Mouse (Mus musculus) left cerebral cortex, adult 9 months (tissue): Measurements from ENCODE around the gene Mapk8ip1.
"Not testable (repeated sequence)": the region's sequence is repeated elsewhere in the genome, so short reads cannot be mapped to it uniquely, and the experiment has no call there.

Experiments
- DNase-seq, 2 experiments: peaks; one replicate each; pipeline ENCODE4 v3.0.0; 2022; ENCODE audit warnings: low spot score in 2 of 2

The Mapk8ip1 gene

GRCm38 (mm10) chr2:92424462-92425308, 23.6 kb upstream of the Mapk8ip1 start:
- peak in 1 of 2 experiments; percentile 72 for DNase-seq

- DNase-seq, result peak; percentile 83 to 88
Measured at GRCm38 (mm10) chr2:92423702-92424461, 22.8 kb upstream of the Mapk8ip1 start.

- DNase-seq, result no peak
Measured at GRCm38 (mm10) chr2:92423156-92423555, 22.1 kb upstream of the Mapk8ip1 start.

GRCm38 (mm10) chr2:92422388-92423135, 21.5 kb upstream of the Mapk8ip1 start:
- DNase-seq, result no peak

- DNase-seq, result no peak
Measured at GRCm38 (mm10) chr2:92421723-92422387, 20.8 kb upstream of the Mapk8ip1 start.

- DNase-seq, result no peak
Measured at GRCm38 (mm10) chr2:92411705-92412104, 10.6 kb upstream of the Mapk8ip1 start.

GRCm38 (mm10) chr2:92408309-92409045, 7.4 kb upstream of the Mapk8ip1 start:
- no peak for DNase-seq

- DNase-seq, result no peak
Measured at GRCm38 (mm10) chr2:92405687-92406086, 4.6 kb upstream of the Mapk8ip1 start.

GRCm38 (mm10) chr2:92404737-92405136, 3.7 kb upstream of the Mapk8ip1 start:
- DNase-seq, result no peak

- DNase-seq, result no peak
Measured at GRCm38 (mm10) chr2:92403776-92404319, 2.8 kb upstream of the Mapk8ip1 start.

- DNase-seq, result no peak
Measured at GRCm38 (mm10) chr2:92402591-92403326, 1.7 kb upstream of the Mapk8ip1 start.

- no peak for DNase-seq
Measured at GRCm38 (mm10) chr2:92400682-92401081, 381 bp downstream of the Mapk8ip1 start.

GRCm38 (mm10) chr2:92399877-92400276, 1.2 kb downstream of the Mapk8ip1 start:
- not testable (repeated sequence) for DNase-seq

- DNase-seq, result no peak
Measured at GRCm38 (mm10) chr2:92397436-92397835, 3.6 kb downstream of the Mapk8ip1 start.

- no peak for DNase-seq
Measured at GRCm38 (mm10) chr2:92395535-92395934, 5.5 kb downstream of the Mapk8ip1 start.

- DNase-seq, result no peak
Measured at GRCm38 (mm10) chr2:92392318-92393264, 8.5 kb downstream of the Mapk8ip1 start.

- DNase-seq, result no peak
Measured at GRCm38 (mm10) chr2:92391703-92392317, 9.3 kb downstream of the Mapk8ip1 start.

GRCm38 (mm10) chr2:92391116-92391515, 9.9 kb downstream of the Mapk8ip1 start:
- peak in 1 of 2 experiments; percentile 64 for DNase-seq
